Mouse (Mus musculus) thymus, adult 2 months (tissue): ENCODE data around the gene Vwce.

Experiments used
- CTCF ChIP-seq: fragments of 200-500 bp; IDR thresholded peaks from 2 replicates; pipeline ENCODE4 v1.5.1; 2012; ENCODE audit warnings: mild to moderate bottlenecking, control low read depth, low read length, moderate library complexity, borderline replicate concordance; ENCODE audit not compliant: control insufficient read depth, poor library complexity, insufficient read depth; ENCODE audit errors: extremely low read depth
- POLR2A ChIP-seq: fragments of 200-500 bp; IDR thresholded peaks from 2 replicates; pipeline ENCODE4 v1.6.1; 2012; ENCODE audit warnings: mild to moderate bottlenecking, low read length, control low read depth, moderate library complexity; ENCODE audit not compliant: control insufficient read depth, poor library complexity, insufficient read depth; ENCODE audit errors: extremely low read depth

DNA sequence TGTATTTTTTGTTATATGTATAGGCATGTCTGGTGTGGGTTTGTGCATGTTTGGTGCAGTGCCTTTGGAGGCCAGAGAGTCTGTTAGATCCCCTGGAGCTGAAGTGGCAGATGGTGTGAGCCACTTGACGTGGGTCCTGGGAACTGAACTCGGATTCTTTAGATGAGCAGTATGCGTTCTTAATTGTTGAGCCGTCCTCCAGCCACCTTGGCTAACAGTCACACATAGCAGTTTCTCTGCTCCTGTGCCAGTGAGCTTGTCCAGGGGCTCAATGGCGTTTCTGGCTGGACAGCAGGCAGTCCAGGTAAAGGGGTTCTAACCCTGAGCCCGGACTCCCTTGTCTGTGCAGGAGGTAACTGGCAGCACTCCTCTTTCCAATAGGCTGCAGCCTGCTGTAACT, 74.9 kb downstream of the Vwce start:
- TF ChIP-seq CTCF = no peak
- TF ChIP-seq POLR2A = no peak
